Mouse (Mus musculus) kidney, adult 9 months (tissue): ENCODE data around the gene Cox15.

Experiments
- DNase-seq: peaks from one replicate; pipeline ENCODE4 v3.0.0; 2022

Gene Cox15

GRCm38 (mm10) chr19:43752489-43753225, at the start of gene Cox15, which contains the start of gene Cutc:
TSS of gene Cox15 (minus strand) at chr19:43753000.
TSS of gene Cutc (plus strand) at chr19:43752996.
- DNase-seq: peak; percentile 98

DNA sequence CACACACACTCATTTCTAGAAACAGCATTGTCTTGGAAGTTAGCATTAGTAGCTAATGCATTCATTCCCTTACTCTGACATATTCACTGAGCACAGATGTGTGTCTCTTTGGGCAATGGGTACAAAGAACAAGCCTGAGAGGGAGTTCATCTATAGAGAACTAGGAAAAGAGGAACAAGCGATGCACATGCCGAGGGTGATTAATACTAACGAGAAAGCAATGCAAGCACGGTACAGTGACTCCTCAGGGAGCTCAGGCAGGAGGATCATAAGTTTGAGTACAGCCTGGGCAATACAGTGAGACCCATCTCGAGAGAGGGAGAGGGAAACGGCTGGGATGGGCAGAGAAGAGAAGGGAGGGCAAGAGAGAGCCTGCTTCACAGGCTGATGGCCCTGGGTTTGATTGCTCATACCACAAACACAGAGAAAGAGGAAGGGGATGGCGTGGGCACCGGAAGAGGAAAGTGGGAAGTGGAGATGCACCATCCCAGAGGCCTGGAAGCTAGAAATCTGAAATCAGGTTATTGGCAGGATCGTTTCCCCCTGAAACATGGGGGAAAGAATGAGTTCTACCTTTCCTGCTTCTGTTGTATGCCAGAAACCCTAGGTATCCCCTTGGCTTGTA, 48.7 kb upstream of the Cox15 start:
- DNase-seq: no peak

DNA sequence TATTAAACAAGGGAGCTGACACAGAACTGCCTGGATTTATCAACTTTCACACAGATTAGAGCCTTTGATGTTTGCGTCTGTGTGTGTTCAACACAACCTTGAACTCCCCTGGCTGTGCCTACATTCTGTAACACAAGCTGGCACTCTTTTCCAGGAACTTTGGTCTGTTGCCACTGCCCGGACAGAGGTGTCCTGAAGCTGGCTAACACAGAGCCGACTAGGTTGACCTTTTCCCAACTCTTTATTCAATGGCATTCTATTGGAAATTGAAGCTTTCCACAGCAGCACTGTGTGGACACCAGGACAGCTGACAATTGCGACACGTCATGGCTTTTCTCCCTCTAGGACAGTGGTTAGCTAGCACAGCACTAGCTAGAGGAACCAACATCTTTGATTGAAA, 44.4 kb upstream of the Cox15 start:
- DNase-seq: no peak

DNA sequence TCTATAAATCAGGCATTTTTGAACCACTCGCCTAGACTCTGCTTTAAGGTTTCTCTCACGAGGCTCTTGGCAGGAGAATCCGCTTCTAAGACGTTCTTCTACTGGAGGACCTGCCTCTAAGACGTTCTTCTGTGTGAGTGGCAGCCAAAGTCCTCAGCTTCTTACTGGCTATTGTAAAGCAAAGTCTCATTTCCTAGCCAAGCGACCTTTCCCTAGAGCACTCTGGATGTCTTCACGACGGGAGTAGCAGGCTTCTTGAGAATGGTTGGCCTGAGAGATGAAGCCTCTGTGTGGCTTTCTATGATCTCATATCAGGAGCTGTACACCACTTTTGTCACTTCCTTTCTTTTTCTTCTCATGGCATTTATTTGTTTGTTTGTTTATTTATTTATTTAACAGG, 42.7 kb upstream of the Cox15 start:
- no peak for DNase-seq

GRCm38 (mm10) chr19:43793951-43794350, 41.2 kb upstream of the Cox15 start:
- DNase-seq: no peak

DNA sequence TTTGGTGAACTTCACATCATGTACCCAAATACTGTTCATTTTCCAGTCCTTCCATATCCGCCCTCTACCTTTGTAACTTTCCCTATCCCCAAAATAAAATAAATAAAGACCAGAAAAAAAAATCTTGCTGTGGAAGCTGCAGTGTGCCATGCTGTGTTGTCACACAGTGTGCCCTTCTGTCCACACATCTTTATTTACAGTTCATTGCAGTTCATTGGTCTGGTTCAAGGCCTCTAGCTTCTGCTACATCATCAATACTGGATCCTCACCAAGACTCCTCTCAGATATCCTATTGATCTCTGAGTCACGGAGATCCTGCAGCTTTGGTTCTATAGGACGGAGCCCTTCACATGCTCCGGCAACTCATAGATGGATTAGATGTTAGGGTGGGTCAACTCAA, 39.7 kb upstream of the Cox15 start:
- no peak for DNase-seq

- DNase-seq: no peak
Measured at GRCm38 (mm10) chr19:43789817-43790216, 37.0 kb upstream of the Cox15 start.

GRCm38 (mm10) chr19:43786249-43787026, 33.6 kb upstream of the Cox15 start:
- DNase-seq: no peak

GRCm38 (mm10) chr19:43784761-43785160, 32.0 kb upstream of the Cox15 start:
- DNase-seq: no peak

DNA sequence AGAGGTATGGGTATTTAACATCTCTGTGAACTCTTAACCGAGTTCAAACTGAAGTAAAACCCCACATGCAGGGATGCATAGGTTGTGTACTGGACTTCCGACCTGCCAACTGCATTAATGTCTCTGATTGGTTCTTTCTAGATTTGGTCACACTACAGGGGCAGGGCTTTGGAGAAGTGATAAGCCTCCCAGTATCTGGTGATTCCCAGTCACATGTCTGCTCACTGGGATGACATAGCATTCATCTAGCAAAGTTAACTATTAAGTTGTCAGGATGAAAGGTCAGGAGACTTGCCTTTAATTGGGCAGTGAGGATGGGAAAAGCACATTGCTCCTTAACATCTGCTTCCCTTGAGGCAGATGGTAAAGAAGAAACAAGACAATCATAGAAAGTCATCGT, 29.2 kb upstream of the Cox15 start, which contains the start of gene Abcc2:
TSS of gene Abcc2 (plus strand) at position 213 of the 400 bp plus-strand sequence.
- peak; percentile 92 for DNase-seq

DNA sequence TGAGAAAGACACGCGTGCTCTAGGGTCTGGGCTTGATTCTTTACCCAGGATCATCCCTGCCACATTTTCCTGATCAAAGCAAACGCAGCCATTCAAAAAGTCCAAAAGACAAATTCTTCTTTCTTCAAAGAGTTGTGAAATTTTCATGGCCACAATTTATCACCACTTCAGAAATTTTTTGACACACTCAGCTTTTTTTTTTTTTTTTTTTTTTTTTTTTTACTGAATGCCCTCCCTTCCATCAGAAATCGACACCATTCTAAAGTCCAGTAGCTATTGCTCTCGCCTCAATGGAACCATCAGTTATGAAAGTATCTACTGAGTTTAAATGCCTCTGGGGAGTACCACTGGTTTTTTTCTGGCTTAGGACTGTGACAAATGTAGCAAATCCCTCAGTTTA, 27.6 kb upstream of the Cox15 start:
- no peak for DNase-seq

GRCm38 (mm10) chr19:43777308-43777707, 24.5 kb upstream of the Cox15 start:
- peak; percentile 76 for DNase-seq

GRCm38 (mm10) chr19:43776561-43776960, 23.8 kb upstream of the Cox15 start:
- peak; percentile 47 for DNase-seq

- DNase-seq: peak; percentile 70
Measured at GRCm38 (mm10) chr19:43775433-43775832, 22.6 kb upstream of the Cox15 start.

- peak; percentile 66 for DNase-seq
Measured at GRCm38 (mm10) chr19:43772311-43772710, 19.5 kb upstream of the Cox15 start.

GRCm38 (mm10) chr19:43771499-43771969, 18.7 kb upstream of the Cox15 start:
- no peak for DNase-seq

DNA sequence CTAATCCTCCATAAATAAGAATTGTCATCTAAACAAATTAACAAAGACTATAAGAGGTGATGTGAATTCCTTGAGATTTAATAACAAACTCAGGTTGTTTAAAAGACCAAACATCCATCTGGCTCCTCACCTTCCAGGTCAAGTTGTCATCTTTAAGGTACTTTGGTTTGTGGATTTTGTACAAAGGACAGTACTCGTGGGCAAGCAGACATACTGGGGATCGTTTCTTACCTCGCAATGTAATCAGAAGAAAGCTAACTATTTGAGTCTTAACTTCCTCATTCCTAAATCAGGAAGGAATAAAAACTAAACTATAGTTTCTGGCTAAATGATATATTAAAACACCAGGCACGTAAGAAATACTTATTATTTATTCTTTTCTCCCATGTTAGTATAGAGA, 17.8 kb upstream of the Cox15 start:
- no peak for DNase-seq

DNA sequence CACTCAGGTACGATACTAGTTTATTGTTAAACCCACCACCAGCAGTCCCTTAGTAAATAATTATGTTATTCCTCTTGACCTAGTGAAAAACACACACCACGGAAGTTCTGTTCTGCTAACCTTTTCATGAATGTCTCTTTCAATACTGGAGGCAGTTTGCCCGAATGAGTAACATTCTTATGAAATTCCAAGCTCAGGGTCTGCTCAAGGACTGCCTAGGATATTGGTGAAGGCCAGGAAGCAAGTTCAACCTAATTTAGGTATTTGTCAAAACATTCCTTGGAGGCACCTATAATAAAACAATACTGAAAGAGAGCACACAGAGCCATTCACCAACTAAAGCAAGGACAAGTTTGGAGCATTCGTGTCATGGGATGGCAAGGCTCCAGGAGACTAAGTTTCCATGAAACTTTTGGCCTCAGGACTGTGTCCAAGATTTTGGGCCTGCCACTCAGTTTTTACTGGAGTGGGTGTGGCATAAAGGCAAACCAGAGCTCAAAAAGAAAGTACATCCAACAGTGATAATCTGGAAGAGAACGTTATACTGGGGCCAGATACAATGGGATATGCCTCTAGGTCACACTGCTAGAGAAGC, 16.7 kb upstream of the Cox15 start:
- peak; percentile 77 for DNase-seq

GRCm38 (mm10) chr19:43767549-43768322, 14.9 kb upstream of the Cox15 start:
- peak; percentile 85 for DNase-seq

GRCm38 (mm10) chr19:43766451-43766850, 13.7 kb upstream of the Cox15 start:
- DNase-seq: no peak

DNA sequence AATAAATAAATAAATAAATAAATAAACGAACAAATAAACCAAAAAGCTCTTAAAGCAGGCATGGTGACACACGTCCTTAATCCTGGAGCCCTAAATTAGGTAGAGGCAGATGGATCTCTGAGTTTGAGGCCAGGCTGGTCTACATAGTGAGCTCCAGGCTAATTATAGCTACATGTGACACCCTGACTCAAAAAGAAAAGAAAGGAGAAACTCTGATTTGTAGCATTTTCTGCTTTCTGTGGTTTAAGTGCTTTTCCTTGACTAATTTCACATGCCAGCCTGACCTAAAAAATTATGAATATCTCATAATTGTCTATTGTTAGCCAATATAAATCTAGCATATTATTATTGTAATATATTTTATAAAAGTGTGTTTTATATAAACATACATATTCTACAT, 9.6 kb upstream of the Cox15 start:
- no peak for DNase-seq

GRCm38 (mm10) chr19:43761543-43762256, 8.9 kb upstream of the Cox15 start:
- DNase-seq: no peak
